Mouse (Mus musculus) ovary, adult 10 weeks (tissue): ENCODE data around the gene Ift81. TPM values are rescaled to one million over a fixed set of nuclear protein-coding genes. Genes with fewer than 3 reads are reported as not detected.

Experiments used
- polyA plus RNA-seq: library from polyadenylated mRNA; stranded (reverse); fragments of 350-450 nt; fragmentation: Illumina TruSeq; extraction: RNeasy Lipid Tissue Mini Kit (QIAGEN cat#74804); gene quantifications from one replicate; pipeline ENCODE4 v1.2.3, GENCODE M21; 2014

Gene Ift81
- 72.1 TPM for polyA plus RNA-seq

DNA sequence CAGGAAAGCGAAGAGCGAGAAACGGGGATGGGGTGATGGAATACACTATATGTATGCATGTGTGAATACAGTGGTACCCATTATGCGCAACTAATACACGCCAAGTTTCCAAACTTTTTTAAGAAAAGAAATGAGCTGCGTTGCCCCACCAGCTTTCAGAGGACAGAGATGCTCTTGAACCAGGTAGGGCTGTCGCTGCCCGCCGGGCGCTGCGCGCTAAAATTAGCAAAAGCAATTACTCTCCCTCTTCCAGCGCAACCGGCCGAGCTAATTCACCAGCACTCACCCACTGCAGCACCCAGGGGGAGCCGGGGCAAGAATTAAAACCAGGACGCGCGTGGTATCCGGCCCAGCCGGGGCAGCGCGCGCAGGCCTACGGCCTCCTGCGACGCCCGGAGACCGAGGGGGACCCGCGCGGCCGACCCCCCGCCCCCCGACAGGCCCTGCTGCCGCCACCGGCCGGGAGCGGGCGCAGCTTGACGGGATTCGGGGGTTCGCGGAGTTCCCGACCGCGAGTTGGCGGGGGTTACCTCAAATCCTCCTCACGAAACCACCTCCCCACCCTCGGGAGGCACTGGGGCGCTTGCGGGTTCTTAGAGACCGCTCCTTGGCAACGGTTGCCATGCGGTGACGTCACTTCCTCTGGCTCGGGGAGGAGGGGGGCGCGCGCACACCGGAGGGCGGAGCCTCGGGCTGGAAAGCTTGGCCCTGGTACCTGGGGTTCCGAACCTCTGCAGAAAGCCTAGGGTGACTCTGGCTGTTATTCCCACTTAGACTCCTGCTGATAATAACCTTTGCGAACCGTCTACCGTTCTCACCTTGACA is at the start of gene Ift81:
Gene Ift81 (minus strand): TSS at position 611 of the 825 bp plus-strand sequence.

DNA sequence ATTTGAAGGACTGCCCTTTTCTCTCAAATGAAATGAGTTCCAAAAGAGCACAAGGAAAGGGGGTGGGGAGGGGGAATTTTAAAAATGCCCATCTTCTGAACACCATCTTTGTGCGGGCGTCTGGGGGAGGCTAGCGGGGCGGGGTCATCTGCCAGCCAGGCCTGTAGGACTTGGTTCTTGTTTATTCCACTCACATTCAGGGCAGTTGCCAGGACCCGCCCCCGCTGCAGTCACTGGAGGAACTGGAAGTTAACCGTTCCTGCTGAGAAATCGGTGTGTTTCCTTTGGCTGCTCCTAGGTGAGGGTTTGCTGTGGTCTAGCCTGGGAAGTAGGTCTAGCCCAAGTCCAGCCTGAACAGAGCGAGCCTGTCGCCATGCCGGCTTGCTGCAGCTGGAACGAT is 29.4 kb upstream of the Ift81 start, which contains the start of gene P2rx7:
Gene P2rx7 (plus strand): TSS at position 211 of the 400 bp plus-strand sequence.

DNA sequence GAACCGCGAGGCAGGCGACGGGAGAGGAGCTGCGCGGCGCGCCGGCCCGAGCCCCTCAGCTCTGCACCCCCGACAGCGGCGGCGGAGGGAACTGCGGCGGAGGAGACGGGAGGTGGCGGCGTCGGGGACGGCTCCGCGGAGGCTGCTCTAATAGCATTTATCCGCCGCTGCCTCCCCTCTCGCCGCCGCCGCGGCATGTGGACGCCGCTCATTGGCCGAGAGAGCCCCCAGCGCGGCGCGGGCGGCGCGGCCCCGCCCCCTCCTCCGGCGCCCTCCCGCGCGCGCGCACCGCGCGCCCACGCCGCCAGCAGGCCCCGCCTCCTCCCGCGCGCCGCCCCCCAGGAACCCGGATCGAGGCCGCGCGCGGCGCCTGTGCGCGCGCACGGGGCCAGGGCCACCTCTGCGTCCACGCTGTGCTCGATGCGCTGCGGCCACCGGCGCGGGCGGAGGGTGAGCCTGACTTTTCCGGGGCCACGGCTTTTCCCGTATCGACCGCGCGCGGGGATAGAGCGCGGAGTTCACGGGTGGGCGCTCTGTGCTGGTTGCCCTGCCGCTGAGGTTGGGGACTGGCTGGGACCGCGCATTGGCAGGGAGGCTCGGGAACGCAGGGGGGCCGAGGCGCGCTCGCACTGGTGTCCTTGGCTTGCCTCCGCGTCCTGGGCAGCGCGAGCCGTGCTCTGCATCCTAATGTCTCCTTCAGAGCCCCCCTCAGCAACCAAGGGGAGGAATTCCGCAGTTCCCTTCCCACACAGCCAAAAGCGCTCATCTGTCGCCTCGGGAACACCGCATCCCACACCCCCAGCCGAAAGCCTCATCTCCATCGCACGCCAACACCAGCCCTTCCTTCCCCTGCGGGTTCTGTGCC is 112.0 kb downstream of the Ift81 start, which contains the start of gene Atp2a2:
Gene Atp2a2 (minus strand): TSS at position 149 of the 865 bp plus-strand sequence.

Other genes with a start within 250 kb of the Ift81 start
- gene Gpn3, start 242.6 kb downstream of the Ift81 start, polyA plus RNA-seq = 20.9 TPM
- 20.3 TPM for gene Fam216a, start 242.2 kb downstream of the Ift81 start, polyA plus RNA-seq
- gene Arpc3, start 222.6 kb downstream of the Ift81 start, polyA plus RNA-seq = 140 TPM
- gene Anapc7, start 192.8 kb downstream of the Ift81 start, polyA plus RNA-seq = 14.4 TPM
- gene Atp2a2, start 112.3 kb downstream of the Ift81 start, polyA plus RNA-seq = 300 TPM
- 6.9 TPM for gene P2rx7, start 29.4 kb upstream of the Ift81 start, polyA plus RNA-seq
- 9.6 TPM for gene P2rx4, start 93.0 kb upstream of the Ift81 start, polyA plus RNA-seq
- 17.6 TPM for gene Camkk2, start 164.9 kb upstream of the Ift81 start, polyA plus RNA-seq
- gene Anapc5, start 206.8 kb upstream of the Ift81 start, polyA plus RNA-seq = 301 TPM
- 22.6 TPM for gene Rnf34, start 235.5 kb upstream of the Ift81 start, polyA plus RNA-seq